Mouse (Mus musculus) kidney, adult 9 months (tissue): Measurements from ENCODE around the gene Gnl3.

ENCODE experiments used
- DNase-seq: peaks from one replicate; pipeline ENCODE4 v3.0.0; 2022

The Gnl3 gene

GRCm38 (mm10) chr14:31018860-31019291, at the start of gene Gnl3, which contains the start of gene Pbrm1:
TSS of gene Gnl3 (minus strand) at chr14:31019152.
TSS of gene Pbrm1 (plus strand) at chr14:31019138.
- DNase-seq: peak; percentile 97

DNA sequence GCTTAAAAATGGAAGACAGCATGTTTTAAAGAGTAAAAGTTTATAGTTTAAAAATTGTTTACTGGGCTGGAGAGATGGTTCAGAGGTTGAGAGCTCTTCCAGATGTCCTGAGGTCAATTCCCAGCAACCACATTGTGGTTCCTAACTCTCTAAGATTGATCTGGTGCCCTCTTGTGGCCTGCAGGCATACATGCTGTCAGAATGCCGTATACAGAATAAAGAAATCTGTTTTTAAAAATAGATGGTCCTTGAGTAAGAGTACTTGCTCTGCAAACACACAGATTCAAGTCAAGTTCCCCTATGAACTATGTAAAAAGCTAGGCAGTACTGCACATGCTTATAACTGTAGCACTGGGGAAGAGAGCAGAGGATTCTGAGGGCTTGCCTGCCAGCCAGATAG, 43.3 kb upstream of the Gnl3 start:
- DNase-seq: peak; percentile 40

DNA sequence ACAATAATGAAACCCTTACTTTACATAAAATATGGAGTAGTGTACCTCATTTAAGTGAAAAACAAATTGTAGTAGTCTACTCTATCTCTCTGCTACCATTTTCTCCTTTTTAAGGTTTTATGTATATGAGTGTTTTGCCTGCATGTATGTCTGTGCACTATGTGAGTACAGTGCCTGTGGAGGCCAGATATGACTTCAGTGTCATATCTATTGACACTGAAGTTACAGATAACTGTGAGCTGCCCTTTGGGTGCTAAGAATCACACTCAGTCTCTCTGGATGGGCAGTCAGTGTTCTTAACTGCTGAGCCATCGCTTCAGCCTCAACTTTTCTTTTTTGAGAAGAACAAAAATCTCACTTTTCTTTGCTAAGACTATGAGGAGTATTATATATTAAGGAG, 26.9 kb upstream of the Gnl3 start:
- DNase-seq: no peak

DNA sequence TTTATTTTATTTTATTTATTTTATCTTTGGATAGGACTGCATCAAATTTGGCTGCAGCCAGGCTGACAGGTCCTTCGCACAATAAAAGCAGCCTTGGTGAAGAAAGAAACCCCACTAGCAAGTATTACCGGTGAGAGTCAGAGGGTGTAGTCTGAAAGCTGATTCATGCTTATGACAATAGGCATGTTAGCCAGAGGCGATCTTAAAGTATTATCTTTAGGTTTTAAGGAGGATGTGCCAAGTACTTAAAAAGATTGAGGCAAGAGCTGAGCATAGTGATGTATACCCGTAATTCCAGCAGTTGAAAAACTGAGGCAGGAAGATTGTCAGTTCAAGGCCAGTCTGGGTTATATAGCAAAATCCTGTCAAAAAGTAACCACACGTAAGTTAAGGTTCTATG, 26.3 kb upstream of the Gnl3 start:
- DNase-seq: no peak

- no peak for DNase-seq
Observed at GRCm38 (mm10) chr14:31025785-31026184, 6.8 kb upstream of the Gnl3 start.

DNA sequence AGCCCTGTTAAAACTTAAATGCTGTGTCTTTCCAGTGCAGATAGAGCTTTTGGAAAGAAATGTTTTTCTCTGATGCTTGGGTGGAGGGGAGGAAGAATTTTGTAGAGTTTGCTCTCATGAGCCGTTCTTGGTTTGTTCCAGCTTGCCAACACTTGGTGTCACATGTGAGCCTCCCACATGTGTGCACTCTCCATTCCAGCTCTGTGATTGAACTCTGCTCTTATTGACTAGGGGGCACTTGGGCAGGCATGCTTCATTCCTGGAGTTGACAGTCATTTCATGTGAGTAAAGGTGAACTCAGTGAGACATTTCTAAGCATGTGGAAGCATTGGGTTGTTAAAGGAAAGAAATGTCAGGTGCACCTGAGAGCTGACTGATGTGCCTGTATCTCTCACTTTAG, 3.6 kb upstream of the Gnl3 start:
- DNase-seq: peak; percentile 54

DNA sequence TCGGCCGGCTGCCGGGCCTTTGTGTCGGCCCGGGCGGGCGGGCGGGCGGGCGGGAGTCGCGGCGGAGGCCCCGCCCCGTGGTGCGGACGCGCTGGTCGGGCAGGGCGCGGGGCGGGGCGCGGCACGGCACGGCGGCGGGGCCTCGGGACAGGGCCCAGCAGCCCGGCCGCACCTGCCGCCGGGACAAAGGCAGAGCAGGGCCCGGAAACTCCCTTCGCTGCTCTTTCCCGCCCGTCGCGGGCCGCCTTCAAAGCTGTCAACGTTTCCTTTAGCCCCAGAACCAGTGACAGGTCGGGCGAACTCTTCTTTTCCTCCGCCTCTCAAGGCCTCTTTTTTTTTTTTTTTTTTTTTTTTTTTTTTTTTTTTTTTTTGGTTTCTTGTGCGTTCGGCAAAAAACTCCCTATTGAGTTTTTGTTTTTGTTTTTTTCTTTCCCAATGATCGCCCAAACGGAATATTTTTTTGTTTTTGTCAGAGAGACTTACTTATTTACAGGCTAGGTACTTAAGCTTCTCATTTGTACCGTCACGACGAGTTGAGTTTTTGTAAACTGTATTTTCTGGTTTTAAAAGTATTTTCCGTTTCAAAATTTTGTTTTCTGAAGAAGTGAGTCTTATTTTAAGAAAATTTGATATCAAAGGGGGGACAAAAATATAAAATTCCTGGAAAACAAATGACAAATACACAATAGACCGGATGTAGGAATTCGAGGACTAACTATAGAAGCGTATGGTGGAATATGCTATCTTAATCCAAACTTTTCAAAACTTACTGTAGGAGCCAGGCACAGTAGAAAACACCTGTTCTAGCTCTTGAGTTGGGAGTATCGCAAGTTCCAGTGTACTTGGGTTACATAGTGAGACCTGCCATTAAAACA, 616 bp upstream of the Gnl3 start:
- peak; percentile 78 for DNase-seq

GRCm38 (mm10) chr14:31017854-31018253, 1.1 kb downstream of the Gnl3 start:
- DNase-seq: peak; percentile 32

- DNase-seq: no peak
Observed at GRCm38 (mm10) chr14:31016063-31016462, 2.9 kb downstream of the Gnl3 start.

- DNase-seq: no peak
Observed at GRCm38 (mm10) chr14:31013928-31014327, 5.0 kb downstream of the Gnl3 start.

GRCm38 (mm10) chr14:31011588-31011987, 7.4 kb downstream of the Gnl3 start:
- DNase-seq: no peak

- DNase-seq: no peak
Observed at GRCm38 (mm10) chr14:31006779-31007178, 12.2 kb downstream of the Gnl3 start.

- DNase-seq: no peak
Observed at GRCm38 (mm10) chr14:31004527-31004926, 14.4 kb downstream of the Gnl3 start.

- peak; percentile 88 for DNase-seq
Observed at GRCm38 (mm10) chr14:31001307-31002205, 17.4 kb downstream of the Gnl3 start, which contains the start of the genes Glt8d1 and Spcs1. TSS of gene Glt8d1 (plus strand) at chr14:31001400. TSS of gene Spcs1 (minus strand) at chr14:31001672.

GRCm38 (mm10) chr14:31000816-31001306, 18.1 kb downstream of the Gnl3 start:
- no peak for DNase-seq

DNA sequence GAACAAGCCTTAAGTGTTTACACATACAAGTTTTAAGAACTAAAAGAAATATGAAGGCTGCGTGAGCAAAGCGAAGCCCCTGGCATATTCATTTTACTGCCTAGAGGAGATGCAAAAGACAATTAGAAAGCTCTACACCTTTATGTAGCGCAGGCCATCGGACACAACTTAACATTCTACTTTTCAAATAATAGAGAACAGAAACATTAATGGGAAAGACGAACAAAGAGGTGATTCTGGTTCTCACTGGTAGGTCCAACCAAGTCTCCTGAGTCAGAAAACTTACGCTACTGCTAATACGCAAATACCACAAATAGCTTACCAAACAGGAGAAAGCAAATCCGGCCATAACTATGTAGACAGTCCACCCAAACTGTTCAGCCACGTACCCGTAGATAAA, 18.6 kb downstream of the Gnl3 start:
- DNase-seq: no peak

DNA sequence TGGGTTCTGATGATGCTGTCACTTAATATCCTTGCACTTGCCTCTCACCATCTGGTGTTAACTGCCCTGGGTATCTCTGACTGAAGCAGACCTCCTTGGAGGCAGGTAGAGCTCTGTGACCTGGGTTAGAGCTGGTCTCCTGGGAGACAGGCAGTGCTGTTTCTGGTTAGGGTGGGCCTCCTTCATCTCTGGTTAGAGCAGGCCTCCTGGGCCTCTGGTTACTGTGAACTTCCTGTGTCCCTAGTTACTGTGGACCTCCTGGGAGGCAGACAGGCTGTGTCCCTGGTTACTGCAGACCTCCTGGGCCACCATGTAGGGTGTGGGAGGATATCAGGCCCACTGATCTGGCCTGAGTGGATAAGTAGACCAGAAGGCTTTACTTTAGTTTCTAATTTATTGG, 22.5 kb downstream of the Gnl3 start:
- DNase-seq: no peak

- DNase-seq: peak; percentile 78
Observed at GRCm38 (mm10) chr14:30976222-30976621, 42.7 kb downstream of the Gnl3 start.

GRCm38 (mm10) chr14:30974204-30974603, 44.7 kb downstream of the Gnl3 start:
- DNase-seq: peak; percentile 40
